Mouse (Mus musculus): ENCODE measurements around the gene Tcn2.
A peak's percentile ranks its signal among the peaks of the same experiment; 100 is the strongest.
"Not testable (repeated sequence)": the region's sequence is repeated elsewhere in the genome, so short reads cannot be mapped to it uniquely, and the experiment has no call there.

The Tcn2 gene

DNA sequence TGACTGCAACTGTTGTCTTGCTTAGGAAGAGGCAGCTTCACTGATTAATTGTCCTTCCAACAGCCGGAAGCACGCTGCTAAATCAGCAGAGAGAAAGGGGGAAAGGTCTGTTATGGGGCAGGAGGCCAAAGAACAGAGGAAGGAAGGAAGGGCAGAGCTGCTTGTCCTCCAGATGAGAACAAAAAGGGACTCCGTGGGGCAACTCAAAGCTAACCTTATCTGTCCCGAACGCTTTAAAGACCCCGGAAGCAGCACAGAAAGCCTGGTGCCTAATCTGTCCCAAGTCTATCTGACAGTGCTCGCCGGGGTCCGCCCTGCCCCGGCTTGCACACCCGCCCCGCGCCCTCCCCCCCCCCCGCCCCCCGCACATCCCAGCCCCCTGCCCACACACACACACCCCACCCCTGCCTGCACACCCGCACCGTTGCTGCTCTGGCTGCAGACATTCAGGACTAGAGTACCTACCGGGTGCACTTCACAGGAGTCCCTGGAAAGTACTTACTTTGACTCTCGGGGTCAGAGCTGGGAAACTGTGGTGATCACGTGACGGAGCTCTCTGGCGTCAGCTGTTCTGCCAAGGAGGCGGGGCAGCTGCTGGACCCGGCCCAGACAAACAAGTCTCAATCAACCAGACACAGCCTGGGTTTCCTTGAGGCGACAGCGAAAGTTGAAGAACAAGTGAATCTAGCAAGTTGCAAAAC, at the start of gene Tcn2:
Gene Tcn2 (minus strand): TSS at position 649 of the 701 bp plus-strand sequence.
- peak in 1 of 2 experiments; percentile 63 for DNase-seq (ENCODE audit: low spot score in 2 of 2)

- no peak for DNase-seq (ENCODE audit: low spot score in 2 of 2)
Measured at GRCm38 (mm10) chr11:3981536-3981935, 49.6 kb upstream of the Tcn2 start.

- no peak for DNase-seq (ENCODE audit: low spot score in 2 of 2)
Measured at GRCm38 (mm10) chr11:3978421-3978820, 46.5 kb upstream of the Tcn2 start.

- DNase-seq (ENCODE audit: low spot score in 2 of 2), result no peak
Measured at GRCm38 (mm10) chr11:3976678-3977077, 44.7 kb upstream of the Tcn2 start, which contains the start of gene 4930556J24Rik. 4930556J24Rik (minus strand) TSS chr11:3976778.

- DNase-seq (ENCODE audit: low spot score in 2 of 2), result no peak
Measured at GRCm38 (mm10) chr11:3974311-3974710, 42.4 kb upstream of the Tcn2 start.

DNA sequence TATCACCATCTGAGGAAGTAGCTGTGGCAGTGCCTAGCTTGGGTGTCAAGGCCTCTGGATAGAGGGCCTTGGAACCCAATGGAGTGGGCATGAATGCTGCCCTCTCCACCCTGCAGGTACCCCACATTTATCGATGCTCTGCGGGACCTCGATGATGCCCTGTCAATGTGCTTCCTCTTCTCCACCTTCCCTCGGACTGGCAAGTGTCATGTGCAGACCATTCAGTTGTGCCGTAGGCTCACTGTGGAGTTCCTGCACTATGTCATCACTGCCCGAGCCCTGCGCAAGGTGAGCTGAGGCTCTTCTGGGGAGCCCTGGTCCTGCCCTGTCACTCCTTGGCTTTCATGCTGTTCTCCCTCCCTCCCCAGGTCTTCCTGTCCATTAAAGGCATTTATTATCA, 41.1 kb upstream of the Tcn2 start:
- no peak for DNase-seq (ENCODE audit: low spot score in 2 of 2)

DNA sequence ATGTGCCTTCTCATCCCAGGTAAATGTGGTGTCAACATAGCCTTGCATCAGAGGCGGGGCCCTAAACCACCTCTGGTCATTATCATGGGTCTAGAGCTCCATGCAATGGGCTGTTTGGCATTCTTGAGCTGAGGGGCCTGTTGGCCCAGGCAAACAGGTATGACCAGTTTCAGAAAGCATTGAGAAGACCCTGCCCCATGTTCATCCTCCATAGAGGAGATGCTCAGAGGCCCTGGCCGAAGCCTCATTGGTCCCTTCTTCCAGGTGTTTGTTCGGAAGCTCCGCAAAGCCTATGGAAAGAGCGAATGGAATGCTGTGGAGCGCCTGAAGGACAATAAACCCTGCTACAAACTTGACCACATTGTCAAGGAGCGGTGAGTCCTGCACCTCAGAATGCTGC, 38.4 kb upstream of the Tcn2 start:
- no peak for DNase-seq (ENCODE audit: low spot score in 2 of 2)

GRCm38 (mm10) chr11:3969837-3970236, 37.9 kb upstream of the Tcn2 start:
- no peak for DNase-seq (ENCODE audit: low spot score in 2 of 2)

- no peak for DNase-seq (ENCODE audit: low spot score in 2 of 2)
Measured at GRCm38 (mm10) chr11:3964416-3965172, 32.6 kb upstream of the Tcn2 start.

DNA sequence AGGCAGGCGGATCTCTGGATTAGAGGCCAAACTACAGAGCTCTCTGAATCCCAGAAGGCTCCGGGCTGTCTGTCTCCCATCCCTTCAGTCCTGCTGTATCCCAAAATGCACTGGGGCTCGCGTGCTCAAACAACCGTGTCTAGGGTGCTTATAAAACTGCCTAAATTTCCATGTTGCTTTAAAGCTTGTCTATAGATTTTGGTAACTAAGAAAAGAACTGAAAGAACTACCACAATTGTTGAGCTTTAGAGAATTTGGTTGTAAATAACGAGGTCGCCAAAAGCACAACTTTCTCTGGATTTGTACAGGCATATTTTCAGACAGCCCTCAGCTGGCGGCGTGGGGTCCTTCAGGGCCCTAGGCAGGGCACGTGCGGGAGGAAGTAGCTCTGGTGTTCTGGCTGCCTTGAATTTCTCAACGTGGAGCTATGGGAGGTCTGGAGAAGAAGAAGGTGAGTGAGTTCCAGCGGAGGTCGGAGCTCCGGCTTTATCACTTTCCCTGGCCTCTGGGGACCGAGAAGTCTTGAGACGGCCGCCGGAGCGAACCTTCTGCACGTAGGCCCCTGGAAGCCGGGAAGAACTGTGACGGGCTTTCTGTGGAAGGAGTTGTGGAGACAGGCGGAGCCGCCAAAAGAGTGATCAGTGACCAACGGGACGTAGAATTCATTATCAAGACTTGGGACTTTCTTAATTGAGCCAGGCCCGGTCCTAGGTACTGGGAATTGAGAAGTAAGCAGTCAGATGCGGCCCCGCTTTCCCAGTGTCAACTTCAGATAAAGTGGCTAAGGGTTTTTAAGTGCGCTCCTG, 31.9 kb upstream of the Tcn2 start, which contains the start of gene Pes1:
Gene Pes1 (plus strand): TSS at position 366 of the 806 bp plus-strand sequence.
- DNase-seq (ENCODE audit: low spot score in 2 of 2), result peak; percentile 69 to 87

DNA sequence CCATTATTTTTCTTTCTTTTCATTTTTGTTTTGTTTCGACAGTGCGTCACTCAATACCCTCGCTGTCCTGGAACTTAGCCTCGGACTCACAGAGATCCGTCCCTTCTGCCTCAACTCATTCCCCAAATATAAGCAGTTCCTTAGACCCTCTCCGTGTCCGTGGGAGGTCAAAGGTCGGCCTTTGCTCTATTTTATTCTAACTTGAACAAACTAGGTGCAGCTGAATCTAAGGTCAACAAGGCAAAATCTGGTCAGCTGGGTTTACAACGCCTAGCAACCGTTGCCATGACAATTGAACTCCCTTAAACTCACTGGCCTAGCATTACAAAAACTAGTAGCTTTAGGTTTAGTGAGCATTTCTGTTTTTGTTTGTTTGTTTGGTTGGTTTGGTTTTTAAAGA, 31.2 kb upstream of the Tcn2 start:
- DNase-seq (ENCODE audit: low spot score in 2 of 2), result no peak

- DNase-seq (ENCODE audit: low spot score in 2 of 2), result no peak
Measured at GRCm38 (mm10) chr11:3961761-3962160, 29.8 kb upstream of the Tcn2 start.

DNA sequence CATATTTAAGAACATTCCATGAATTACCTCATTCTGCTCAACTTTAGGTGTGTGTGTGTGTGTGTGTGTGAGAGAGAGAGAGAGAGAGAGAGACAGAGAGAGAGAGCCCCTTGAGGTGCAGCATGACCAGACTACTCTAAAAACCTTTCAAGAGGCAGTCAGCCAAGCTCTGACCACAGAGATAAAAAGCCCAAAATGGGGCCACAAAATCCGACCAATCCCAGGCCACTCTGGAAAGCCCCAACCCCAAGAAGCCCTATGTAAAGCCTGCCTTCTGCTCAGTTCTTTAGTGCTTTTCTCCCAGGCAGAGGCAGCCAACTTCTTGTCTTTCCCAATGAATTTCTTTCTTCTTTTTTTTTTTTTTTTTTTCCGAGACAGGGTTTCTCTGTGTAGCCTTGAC, 28.9 kb upstream of the Tcn2 start:
- no peak for DNase-seq (ENCODE audit: low spot score in 2 of 2)

DNA sequence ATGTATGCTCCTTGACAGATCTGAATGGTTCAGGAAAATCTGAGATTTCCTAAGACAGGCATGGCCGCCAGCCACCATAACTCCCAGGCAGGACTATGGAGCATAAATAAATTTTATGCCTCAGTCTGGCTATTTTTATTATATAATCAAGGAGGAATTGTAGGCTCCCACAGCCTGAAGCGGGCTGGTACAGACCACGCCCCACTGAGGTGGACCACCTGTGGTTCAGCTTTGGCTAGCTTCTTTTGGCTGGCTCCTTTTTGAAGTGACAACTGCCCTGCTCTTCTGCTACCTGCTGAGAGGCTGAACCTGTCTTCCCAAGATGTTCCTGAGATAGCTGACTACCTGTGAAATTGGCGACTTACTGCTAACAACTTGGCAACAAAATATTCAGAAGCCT, 23.4 kb upstream of the Tcn2 start:
- DNase-seq (ENCODE audit: low spot score in 2 of 2), result not testable (repeated sequence)

DNA sequence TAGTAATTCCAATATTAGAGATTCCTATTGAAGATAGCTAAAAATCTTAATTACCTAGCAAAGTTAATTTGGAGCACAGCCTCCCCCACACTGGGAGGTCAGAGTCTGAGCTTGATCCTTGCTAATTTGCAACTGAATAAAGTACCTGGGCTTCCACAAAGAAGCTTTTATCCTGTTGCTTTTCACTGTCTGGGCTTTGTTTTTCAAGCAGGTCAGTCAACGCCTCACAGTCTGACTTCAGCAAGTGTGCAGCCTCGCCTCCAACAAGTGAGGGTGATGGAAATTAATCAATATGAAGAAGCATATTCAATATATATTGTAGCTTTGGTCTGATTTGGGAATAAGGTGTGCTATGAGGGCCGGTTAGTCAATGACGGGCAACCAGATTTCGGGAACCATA, 22.9 kb upstream of the Tcn2 start:
- not testable (repeated sequence) for DNase-seq (ENCODE audit: low spot score in 2 of 2)

DNA sequence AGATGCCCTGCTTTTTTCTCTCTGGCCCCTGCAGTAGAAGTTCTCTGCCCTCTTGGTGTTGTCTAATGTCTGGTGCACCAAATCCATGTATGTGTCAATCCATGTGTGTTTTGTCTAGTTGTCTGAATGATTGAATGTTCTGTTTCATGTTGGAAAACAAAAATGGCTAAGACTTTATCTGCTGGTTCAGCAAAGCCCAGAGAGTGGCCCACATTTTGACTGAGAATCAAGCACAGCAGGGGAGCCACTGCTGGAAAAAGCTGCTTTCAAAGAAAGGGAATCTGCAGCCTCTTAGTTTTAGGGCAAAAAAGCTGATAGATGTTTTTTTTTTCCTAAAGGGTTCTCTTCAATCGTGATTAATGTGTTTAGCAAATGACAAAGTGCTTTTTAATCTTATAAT, 14.4 kb upstream of the Tcn2 start:
- DNase-seq (ENCODE audit: low spot score in 2 of 2), result no peak

- DNase-seq (ENCODE audit: low spot score in 2 of 2), result no peak
Measured at GRCm38 (mm10) chr11:3941371-3941770, 9.4 kb upstream of the Tcn2 start.

DNA sequence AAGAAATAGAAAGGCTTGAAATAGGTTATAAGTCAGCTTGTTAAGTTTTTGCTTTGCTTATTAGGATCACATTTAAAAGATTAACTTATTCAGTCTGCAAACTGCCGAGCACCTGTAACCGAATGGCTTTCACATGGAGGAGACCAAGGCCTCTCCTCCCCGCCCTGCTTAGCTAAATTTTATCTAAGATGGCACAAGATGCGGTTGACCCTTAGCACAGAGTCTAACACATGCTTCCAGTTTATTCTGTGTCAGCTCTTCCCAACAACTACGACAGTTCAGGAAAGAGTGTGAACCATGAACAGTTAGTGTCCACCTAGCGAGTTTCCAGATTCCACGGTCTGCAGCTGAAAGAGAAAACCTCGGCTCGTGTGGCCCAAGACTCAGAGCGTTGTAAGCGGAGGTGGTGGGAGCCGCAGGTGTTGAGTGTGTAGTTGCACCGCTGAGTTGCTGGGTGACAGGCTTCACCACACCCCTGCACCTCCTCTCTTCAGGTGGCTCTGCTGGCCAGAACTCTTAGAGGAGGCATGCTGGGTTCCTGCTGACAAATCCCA, 5.4 kb upstream of the Tcn2 start:
- no peak for DNase-seq (ENCODE audit: low spot score in 2 of 2)

GRCm38 (mm10) chr11:3936318-3936717, 4.4 kb upstream of the Tcn2 start:
- no peak for DNase-seq (ENCODE audit: low spot score in 2 of 2)

GRCm38 (mm10) chr11:3935135-3935534, 3.2 kb upstream of the Tcn2 start:
- DNase-seq (ENCODE audit: low spot score in 2 of 2), result no peak

- DNase-seq (ENCODE audit: low spot score in 2 of 2), result no peak
Measured at GRCm38 (mm10) chr11:3933756-3934285, 1.9 kb upstream of the Tcn2 start.

DNA sequence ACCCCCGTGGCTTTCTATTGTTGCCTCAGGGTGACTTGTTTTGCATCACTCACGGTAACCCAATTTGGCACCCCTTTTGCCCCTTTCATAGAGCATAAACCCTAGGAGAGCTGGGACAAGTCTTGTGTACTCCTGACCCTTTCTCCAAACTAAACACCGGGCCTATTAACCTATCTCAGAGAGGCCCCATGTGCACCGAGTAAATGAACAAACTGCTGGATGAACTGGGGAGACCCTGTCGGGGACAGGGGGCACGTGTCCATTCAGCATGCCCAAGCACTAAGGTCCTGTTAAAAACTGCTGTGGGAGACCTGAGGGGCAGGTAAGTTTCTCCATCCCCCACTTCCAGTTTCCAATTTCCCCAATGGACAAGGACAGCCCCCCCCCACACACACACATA, 1.0 kb downstream of the Tcn2 start:
- DNase-seq (ENCODE audit: low spot score in 2 of 2), result no peak

Measured in left cerebral cortex, adult 9 months (tissue).